Mouse (Mus musculus): ENCODE measurements at regions not wholly inside any gene's neighbourhood (a gene's known extent, or its start where the extent isn't known, plus 50 kb on each side); places are given as distances from the start of the nearest gene placed in this dataset.
A peak's percentile ranks its signal among the peaks of the same experiment; 100 is the strongest.
"Not testable (repeated sequence)": the region's sequence is repeated elsewhere in the genome, so short reads cannot be mapped to it uniquely, and the experiment has no call there.

GRCm38 (mm10) chr4:61998366-61998765, 55.6 kb downstream of the Mup20 start:
- DNase-seq (ENCODE audit: low spot score in 2 of 2): peak in 1 of 2 experiments; percentile 19

GRCm38 (mm10) chr4:61989941-61990340, 64.0 kb downstream of the Mup20 start:
- DNase-seq (ENCODE audit: low spot score in 2 of 2): not testable (repeated sequence)

- no peak for DNase-seq (ENCODE audit: low spot score in 2 of 2)
Observed at GRCm38 (mm10) chr4:61976159-61976558, 77.8 kb downstream of the Mup20 start.

GRCm38 (mm10) chr4:61973236-61973635, 80.7 kb downstream of the Mup20 start:
- peak in 1 of 2 experiments; percentile 14 for DNase-seq (ENCODE audit: low spot score in 2 of 2)

GRCm38 (mm10) chr4:61969691-61970090, 84.3 kb downstream of the Mup20 start:
- DNase-seq (ENCODE audit: low spot score in 2 of 2): no peak

- not testable (repeated sequence) for DNase-seq (ENCODE audit: low spot score in 2 of 2)
Observed at GRCm38 (mm10) chr4:61967674-61968073, 86.3 kb downstream of the Mup20 start.

GRCm38 (mm10) chr4:61962315-61962714, 91.6 kb downstream of the Mup20 start:
- DNase-seq (ENCODE audit: low spot score in 2 of 2): no peak

All from urinary bladder, postnatal 36 days (tissue).